Mouse (Mus musculus) Patski (cell line): Measurements from ENCODE around the gene Cmip. TPM values are rescaled to one million over a fixed set of nuclear protein-coding genes. Genes with fewer than 3 reads are reported as not detected.

ENCODE experiments used
- ATAC-seq: fragments of 100-300 bp; one replicate; pipeline ENCODE4 v1.8.0; 2021
- CTCF ChIA-PET: fragments of 350-600 bp; sonication (Branson Sonifier 250); formaldehyde crosslinking; loops from one replicate; lab custom pipeline; 2022; ENCODE audit warnings: inconsistent platforms; lab: Charles Lee
- POLR2A ChIA-PET: fragments of 350-600 bp; sonication (Branson Sonifier 250); formaldehyde crosslinking; loops from one replicate; lab custom pipeline; 2022; ENCODE audit warnings: antibody characterized with exemption, inconsistent platforms; lab: Charles Lee
- DNase-seq: peaks from one replicate; pipeline ENCODE4 v3.0.0-alpha.2; 2011; ENCODE audit warnings: low read depth, low spot score
- H3K27me3 ChIP-seq: fragments of 371-371 bp; one replicate; pipeline ENCODE4 v1.5.1; 2021
- CTCF ChIP-seq: fragments of 100-300 bp; IDR thresholded peaks from one replicate; pipeline ENCODE4 v1.5.1; 2021
- in situ Hi-C: fragments of 300-500 bp; cut with MboI; formaldehyde crosslinking; loops from 3 replicates; pipeline ENCODE4 v1.11.1; 2018; ENCODE audit warnings: low pct_unique_long_range_greater_than_20kb, mixed read lengths
- polyA plus RNA-seq: library from polyadenylated mRNA; unstranded; gene quantifications from one replicate; pipeline ENCODE4 v1.2.3, GENCODE M21; 2021

Cmip gene
- polyA plus RNA-seq, 1 experiment from 2014 or later = 63.6 TPM

DNA sequence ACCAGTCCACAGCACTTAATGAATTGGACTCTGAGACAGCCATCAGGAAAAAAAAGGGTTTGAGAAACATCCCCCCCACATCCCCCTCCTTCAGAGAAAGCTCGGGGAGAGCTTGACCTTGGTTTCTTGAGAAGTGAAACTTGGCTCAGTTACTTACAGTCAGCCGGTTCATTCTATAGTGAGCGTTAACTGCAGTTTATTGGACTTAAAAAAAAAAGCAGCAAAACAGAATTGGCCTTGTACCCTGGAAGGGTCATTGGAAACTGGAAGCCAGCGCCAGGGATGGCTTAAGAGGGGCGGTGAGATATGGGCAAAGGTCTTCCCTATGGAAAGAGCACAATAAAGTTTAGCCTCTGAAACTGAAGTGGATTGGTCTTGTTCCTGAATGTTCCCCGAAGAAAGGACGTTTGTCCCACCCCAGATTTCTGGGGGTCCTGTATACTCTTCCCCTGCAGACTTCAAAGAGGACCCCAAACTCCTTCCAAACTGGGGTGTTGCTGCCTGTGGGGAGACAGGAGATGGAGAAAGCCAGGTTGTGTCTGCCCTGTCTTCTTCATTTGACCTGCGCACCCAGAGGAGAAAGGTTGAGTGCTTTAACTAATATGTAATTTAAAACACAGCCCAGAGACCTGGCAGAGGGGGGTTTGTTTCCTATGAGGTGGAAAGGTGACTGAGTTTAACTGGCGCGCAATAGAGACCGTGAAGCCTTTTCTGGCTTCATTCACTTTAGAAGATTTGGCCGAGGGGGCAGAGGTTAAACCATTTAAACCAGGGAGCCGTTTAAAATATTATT, 51.6 kb downstream of the Cmip start:
- in situ Hi-C loops = no loop called here
- POLR2A ChIA-PET = interaction anchor here (0.6 to 0.7 kb wide), 2 partner anchors 33 to 49 kb away, joined by 3 to 5 read pairs; no protein-coding TSS in a partner anchor
- ATAC-seq = no peak
- no peak for TF ChIP-seq CTCF
- DNase-seq = no peak
- H3K27me3 ChIP-seq = no peaks in the 10 kb centered on the region
- CTCF ChIA-PET = no interaction called here

DNA sequence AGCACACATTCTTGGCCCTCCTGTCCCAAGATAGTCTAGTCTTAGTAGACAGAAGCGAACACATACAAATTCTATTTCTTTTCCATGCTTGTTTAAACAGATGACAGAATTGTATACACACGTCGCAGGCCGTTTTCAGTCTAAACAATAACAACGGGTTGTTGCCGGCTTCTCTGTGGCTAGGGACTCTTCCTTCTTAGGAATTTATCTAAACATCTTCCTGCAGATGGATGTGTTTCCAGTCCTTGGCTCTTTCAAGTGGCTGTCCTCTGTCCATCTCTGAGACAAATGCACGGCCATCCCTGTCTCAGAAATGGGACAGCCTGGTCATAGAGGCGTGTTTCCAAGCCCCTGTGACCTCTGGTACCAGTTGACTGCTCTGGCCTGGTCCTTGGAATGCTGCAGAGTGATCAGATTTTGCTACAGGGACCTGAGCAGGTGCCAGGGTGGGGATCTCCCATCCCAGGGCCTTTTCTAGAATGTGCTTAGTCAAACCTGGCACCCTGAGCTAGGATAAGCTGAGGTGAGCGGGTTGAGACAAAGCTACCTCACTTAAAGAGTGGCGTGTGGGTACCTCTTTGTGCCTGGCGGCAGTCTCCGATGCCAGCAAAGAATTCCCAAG, 52.9 kb downstream of the Cmip start:
- no peaks in the 10 kb centered on the region for H3K27me3 ChIP-seq
- ATAC-seq = no peak
- ChIA-PET POLR2A (no interaction called here), CTCF (no interaction called here)
- TF ChIP-seq CTCF = no peak
- DNase-seq = no peak
- in situ Hi-C loops = no loop called here

DNA sequence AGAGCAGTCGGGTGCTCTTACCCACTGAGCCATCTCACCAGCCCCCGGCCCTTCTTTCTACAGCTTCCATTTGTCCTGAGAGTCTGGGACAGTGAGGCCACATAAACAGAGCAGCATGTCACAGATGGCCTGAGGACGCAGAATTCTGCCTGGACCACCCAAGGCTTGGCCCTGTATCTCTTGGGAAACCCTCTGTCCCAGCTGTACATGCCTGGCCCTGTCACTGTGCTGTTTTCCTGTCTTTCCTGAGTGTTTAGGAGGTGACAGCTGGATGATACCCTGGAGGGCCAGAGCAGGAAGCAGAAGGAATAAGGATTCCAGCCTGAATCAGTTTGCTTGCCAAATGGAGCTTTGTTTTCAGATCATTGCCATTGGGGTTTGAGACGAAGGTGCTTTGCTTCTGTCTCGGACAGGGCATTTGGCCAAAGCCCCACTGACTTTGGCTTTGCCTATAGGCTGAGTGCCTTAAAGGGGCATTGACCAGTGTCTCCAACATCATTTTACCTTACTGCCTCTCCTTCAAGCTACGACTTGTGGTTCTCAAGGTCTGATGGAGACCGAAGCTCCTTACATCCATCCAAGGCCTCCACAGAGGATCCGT, 54.2 kb downstream of the Cmip start:
- no peak for DNase-seq
- in situ Hi-C loops = no loop called here
- ATAC-seq = no peak
- no peak for TF ChIP-seq CTCF
- POLR2A ChIA-PET = no interaction called here
- CTCF ChIA-PET = interaction anchor here (1.1 kb wide), 1 partner anchor 12 kb away, joined by 3 read pairs; no protein-coding TSS in a partner anchor
- no peaks in the 10 kb centered on the region for H3K27me3 ChIP-seq

DNA sequence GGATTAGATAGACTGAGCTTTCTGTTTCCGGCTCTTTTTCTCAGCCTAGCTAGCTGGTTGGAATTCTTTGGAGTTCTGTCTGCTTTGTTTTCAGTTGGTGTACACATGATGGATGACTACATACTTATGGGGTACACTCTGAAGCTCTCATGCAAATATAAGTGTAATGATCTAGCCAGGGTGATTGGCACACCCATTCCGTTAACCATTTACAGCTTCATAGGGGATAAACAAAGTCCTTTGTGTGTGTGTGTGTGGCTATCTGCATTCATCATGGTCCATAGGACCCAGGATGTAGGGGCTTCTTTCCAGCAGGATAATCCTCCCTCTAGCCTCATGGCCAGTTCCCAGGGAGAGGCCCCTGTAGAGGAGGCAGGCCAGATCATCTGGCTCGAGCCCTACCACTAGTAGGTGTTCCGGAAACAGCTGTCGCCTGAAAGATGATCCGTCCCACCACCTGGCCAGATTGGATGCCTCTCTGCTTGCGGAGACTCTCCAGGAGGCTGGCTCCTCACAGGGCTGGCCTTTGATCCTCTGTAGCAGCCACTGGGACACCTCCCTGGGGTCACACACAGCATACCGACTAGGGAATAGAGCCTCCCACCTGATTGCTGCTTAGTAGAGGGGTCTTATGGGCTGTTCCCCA, 57.6 kb downstream of the Cmip start:
- CTCF ChIA-PET = no interaction called here
- ATAC-seq = no peak
- no peaks in the 10 kb centered on the region for H3K27me3 ChIP-seq
- in situ Hi-C loops = no loop called here
- no peak for TF ChIP-seq CTCF
- no peak for DNase-seq
- POLR2A ChIA-PET = interaction anchor here (1.2 kb wide), 1 partner anchor 55 kb away, joined by 3 read pairs; no protein-coding TSS in a partner anchor

DNA sequence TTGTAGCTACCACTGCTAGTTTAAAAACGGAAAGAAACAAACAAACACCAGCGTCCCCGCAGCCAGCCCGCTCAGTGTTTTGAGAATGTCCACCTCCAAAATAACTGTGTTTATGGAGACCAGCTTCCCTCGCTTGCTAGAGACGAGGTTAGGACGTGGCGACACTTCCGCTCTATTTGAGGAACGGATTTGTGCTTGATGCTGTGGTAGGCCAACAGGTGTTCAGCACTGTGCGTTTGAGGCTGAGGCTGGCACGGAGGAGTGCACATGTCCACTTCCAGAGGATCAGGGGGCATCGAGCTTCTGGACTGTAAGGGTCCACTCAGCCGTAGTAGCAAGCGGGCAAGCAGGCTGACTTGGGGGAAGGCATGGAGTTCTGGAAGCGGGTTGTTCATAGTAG, 58.9 kb downstream of the Cmip start:
- no peaks in the 10 kb centered on the region for H3K27me3 ChIP-seq
- DNase-seq (no peak), ATAC-seq (no peak)
- no peak for TF ChIP-seq CTCF
- in situ Hi-C loops = no loop called here
- ChIA-PET CTCF (interaction anchor here (1.3 kb wide), 1 partner anchor 10 kb away, joined by 4 read pairs; no protein-coding TSS in a partner anchor), POLR2A (interaction anchor here (1.1 kb wide), 1 partner anchor 10 kb away, joined by 5 read pairs; no protein-coding TSS in a partner anchor)

DNA sequence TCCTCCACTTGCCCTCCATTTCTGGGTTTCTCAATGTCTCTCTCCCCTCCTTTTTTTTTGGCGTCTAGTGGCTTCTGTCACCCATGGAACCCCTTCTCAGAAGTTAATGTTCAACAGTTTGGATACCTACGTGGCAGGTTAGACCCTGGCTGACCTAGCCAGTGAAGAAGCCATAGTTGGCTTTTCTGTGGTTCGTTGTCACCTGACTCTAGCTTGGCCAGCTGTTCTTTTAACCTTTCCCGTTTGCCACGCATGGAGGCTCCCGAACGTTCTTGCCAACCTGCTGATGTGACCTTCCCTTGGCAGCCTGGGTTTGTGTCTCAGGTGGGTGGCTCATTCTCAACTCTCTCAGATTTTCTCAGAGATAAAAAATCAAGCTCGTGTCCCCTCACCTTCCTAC, 60.6 kb downstream of the Cmip start:
- no peaks in the 10 kb centered on the region for H3K27me3 ChIP-seq
- no peak for TF ChIP-seq CTCF
- in situ Hi-C loops = no loop called here
- no peak for ATAC-seq
- no peak for DNase-seq
- POLR2A ChIA-PET = interaction anchor here (1.6 kb wide), 1 partner anchor 10 kb away, joined by 6 read pairs; no protein-coding TSS in a partner anchor
- CTCF ChIA-PET = interaction anchor here (1.1 to 1.4 kb wide), 2 partner anchors 16 to 26 kb away, joined by 3 to 4 read pairs; no protein-coding TSS in a partner anchor

DNA sequence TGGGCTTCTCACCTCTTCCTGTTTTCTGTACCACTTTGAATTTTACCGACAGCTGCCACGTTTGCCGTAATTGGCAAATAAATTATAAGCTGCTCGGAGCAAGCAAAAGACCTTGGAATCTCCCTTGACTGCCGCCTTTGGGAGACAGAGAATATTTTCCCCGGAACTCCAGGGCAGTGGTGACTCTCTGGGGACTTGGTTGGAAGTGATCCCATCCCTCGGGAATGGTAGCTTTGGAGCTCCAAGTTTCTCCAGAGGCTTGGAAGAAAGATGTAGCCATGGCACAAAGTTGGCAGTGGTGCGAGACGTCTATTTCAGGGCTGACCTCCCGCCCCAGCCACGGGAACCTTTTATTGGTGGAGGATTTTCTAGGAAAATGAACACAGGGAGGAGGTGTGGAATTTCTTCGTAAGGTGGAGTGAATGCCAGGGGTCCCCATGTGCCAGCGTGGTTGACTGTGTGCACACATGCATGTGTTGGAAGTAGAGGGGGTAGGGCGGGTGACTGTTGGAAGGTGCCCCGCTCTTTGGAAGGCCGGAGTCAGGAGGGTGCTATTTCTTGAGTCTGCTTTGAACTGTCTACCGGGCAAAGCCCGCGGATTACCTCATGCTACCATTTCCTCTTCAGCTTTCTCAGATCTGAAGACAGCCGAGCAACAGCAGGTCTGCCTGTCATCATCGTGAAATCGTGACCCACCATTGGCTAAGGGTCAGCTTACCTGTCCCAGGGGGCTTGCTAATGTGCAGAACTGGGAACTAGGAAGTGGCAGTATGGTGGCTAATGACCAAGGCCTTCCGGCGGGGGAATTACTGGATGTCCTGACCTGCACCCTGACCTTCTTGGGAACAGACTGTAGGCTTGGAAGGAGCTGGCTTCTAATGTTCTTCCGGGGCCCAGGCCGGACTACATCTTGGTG, 62.3 kb downstream of the Cmip start:
- ATAC-seq (no peak), DNase-seq (no peak)
- H3K27me3 ChIP-seq = no peaks in the 10 kb centered on the region
- POLR2A ChIA-PET = interaction anchor here (0.6 kb wide), 1 partner anchor 43 kb away, joined by 3 read pairs; no protein-coding TSS in a partner anchor
- CTCF ChIA-PET = interaction anchor here (0.7 kb wide), 1 partner anchor 10 kb away, joined by 3 read pairs; no protein-coding TSS in a partner anchor
- in situ Hi-C loops = no loop called here
- TF ChIP-seq CTCF = no peak

DNA sequence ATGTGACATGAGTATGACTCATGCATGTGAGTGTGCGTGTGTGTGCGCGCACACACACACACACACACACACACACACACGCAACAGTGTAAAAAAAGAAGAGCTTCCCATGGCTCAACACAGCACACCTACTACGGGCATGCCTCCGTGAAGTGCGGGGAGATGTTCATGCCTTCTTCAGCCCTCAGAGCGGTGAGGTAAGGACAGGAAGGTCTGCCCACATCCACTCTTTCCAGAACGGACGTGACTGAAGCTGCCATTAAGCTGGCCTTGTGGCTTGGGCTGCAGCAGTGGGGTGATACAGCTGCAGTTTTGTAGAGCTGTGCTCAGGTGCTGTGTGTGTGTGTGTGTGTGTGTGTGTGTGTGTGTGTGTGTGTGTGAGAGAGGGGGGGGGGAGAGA, 63.8 kb downstream of the Cmip start:
- POLR2A ChIA-PET = no interaction called here
- DNase-seq (no peak), ATAC-seq (no peak)
- no peak for TF ChIP-seq CTCF
- CTCF ChIA-PET = no interaction called here
- in situ Hi-C loops = no loop called here
- H3K27me3 ChIP-seq = no peaks in the 10 kb centered on the region

DNA sequence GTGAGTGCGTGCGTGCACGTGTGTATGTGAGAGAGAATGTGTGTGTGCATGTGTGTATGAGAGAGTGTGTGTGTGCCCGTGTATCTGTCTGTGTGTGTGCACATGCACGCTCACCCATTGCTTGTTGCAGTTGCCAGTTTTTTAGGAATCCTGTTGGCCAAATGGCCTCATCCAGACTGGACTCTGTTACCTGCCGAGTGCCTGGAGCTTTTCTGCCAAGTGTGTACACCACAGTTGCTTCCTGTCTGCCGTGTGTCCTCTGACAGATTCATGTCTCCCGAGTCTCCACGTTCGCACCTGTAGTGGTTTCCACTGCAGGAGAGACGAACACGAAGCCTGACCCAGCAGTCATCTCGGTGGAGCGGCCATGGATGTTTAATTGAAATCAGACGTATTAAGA, 64.4 kb downstream of the Cmip start:
- no peak for DNase-seq
- ATAC-seq = no peak
- in situ Hi-C loops = no loop called here
- ChIA-PET POLR2A (no interaction called here), CTCF (no interaction called here)
- TF ChIP-seq CTCF = no peak
- H3K27me3 ChIP-seq = no peaks in the 10 kb centered on the region
